Mouse (Mus musculus): ENCODE results near the gene Ranbp10. TPM values are rescaled to one million over a fixed set of nuclear protein-coding genes. Genes with fewer than 3 reads are reported as not detected.

Gene Ranbp10
- polyA plus RNA-seq, 1 experiment from 2014 or later, result 10.9 TPM

GRCm38 (mm10) chr8:105799091-105799812 is 27.9 kb downstream of the Ranbp10 start:
- TF ChIP-seq CTCF (IDR thresholded peaks at IDR 0.05) (peak; percentile 6; the same call in 1 of the 2 replicates), EP300 (IDR thresholded peaks at IDR 0.05) (peak; percentile 93)
- Histone ChIP-seq H3K9ac (replicated peaks; ENCODE audit: low read depth) (no peak overlapping the region), H3K4me2 (replicated peaks; ENCODE audit: low read depth, low read length) (no peak overlapping the region), H3K36me3 (ENCODE audit: insufficient read depth, low read length) (no peaks in the 10 kb centered on the region), H3K27me3 (replicated peaks; ENCODE audit: insufficient read depth, low read length) (no peaks in the 10 kb centered on the region), H3K4me1 (ENCODE audit: insufficient read depth, low read depth, low read length) (peaks cover 16% of the 10 kb centered on the region), H3K4me3 (ENCODE audit: low read depth, low read length) (no peak overlapping the region), H3K9me3 (ENCODE audit: low read length) (no peaks in the 10 kb centered on the region), H3K27ac (ENCODE audit: low read length) (peak overlapping the region; percentile 75)
- 14% methylated on average over 8 of the region's 8 CpGs for WGBS
- ATAC-seq (peak; percentile 84), DNase-seq (ENCODE audit: low spot score) (peak; percentile 92)

DNA sequence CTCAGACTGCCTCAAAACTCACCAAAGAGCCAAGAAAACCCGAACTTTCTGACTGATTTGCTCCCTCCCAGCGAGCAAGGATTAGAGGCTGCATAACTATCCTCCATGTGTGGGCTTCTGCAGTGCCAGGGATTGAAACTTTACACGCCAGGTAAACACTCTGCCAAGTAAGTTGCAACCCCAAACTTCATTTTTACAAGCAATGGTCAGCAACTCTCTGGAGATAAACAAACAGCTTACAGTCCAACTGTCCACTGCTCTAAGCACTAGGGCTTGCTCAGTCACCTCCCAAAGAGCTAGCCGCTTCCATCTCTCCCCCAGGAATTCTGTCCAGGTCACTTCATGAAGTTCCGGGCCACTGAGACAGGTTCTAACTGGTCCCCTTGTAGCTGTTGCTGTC is 28.7 kb downstream of the Ranbp10 start:
- Histone ChIP-seq H3K9me3 (ENCODE audit: low read length) (no peaks in the 10 kb centered on the region), H3K4me2 (replicated peaks; ENCODE audit: low read depth, low read length) (no peak overlapping the region), H3K27ac (ENCODE audit: low read length) (peak overlapping the region; percentile 75), H3K9ac (replicated peaks; ENCODE audit: low read depth) (no peak overlapping the region), H3K36me3 (ENCODE audit: insufficient read depth, low read length) (no peaks in the 10 kb centered on the region), H3K4me3 (ENCODE audit: low read depth, low read length) (no peak overlapping the region), H3K4me1 (ENCODE audit: insufficient read depth, low read depth, low read length) (peaks cover 16% of the 10 kb centered on the region), H3K27me3 (replicated peaks; ENCODE audit: insufficient read depth, low read length) (no peaks in the 10 kb centered on the region)
- DNase-seq (ENCODE audit: low spot score), result no peak
- no peak for ATAC-seq
- TF ChIP-seq EP300 (IDR thresholded peaks at IDR 0.05) (no peak), CTCF (IDR thresholded peaks at IDR 0.05) (no peak)
- 87% methylated on average over 5 of the region's 5 CpGs for WGBS

GRCm38 (mm10) chr8:105795785-105796184 is 31.4 kb downstream of the Ranbp10 start:
- H3K36me3 ChIP-seq (ENCODE audit: insufficient read depth, low read length), result no peaks in the 10 kb centered on the region
- DNase-seq (ENCODE audit: low spot score) (peak; percentile 82), ATAC-seq (peak; percentile 59)
- 59% methylated on average over 1 of the region's 1 CpGs for WGBS
- no peak overlapping the region for H3K4me3 ChIP-seq (ENCODE audit: low read depth, low read length)
- no peak overlapping the region for H3K4me2 ChIP-seq (replicated peaks; ENCODE audit: low read depth, low read length)
- H3K9me3 ChIP-seq (ENCODE audit: low read length), result no peaks in the 10 kb centered on the region
- peak overlapping the region; percentile 77 for H3K27ac ChIP-seq (ENCODE audit: low read length)
- no peak overlapping the region for H3K9ac ChIP-seq (replicated peaks; ENCODE audit: low read depth)
- no peaks in the 10 kb centered on the region for H3K27me3 ChIP-seq (replicated peaks; ENCODE audit: insufficient read depth, low read length)
- TF ChIP-seq EP300 (IDR thresholded peaks at IDR 0.05) (peak; percentile 93), CTCF (IDR thresholded peaks at IDR 0.05) (no peak)
- peaks cover 16% of the 10 kb centered on the region for H3K4me1 ChIP-seq (ENCODE audit: insufficient read depth, low read depth, low read length)

DNA sequence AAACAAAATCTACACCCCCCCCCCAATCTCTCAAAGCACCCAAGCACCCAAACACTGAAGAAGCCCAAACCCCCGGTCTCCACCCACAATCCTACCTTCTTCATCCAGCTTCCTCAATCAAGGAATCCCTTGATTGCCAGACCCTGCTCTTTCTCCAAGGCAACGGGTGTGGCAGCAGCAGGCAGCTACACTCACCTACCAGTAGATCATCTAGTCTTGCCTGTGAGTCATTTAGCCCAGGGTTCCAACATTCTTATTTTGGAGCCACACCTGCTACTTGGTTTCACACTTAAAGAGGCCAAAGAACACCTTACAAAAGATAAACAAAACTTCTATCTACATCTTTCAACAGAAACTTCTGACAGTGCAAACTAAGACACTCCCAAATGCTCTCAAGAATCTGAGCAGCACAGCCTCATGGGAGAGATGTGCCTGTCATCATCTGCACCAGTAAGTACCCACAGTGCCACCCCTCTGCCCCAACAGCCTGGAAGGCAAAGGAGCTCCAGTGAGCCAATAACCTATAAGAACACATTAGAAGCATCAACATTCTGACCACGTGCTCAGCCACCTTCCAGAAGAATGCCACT is 33.0 kb downstream of the Ranbp10 start:
- Histone ChIP-seq H3K27me3 (replicated peaks; ENCODE audit: insufficient read depth, low read length) (no peaks in the 10 kb centered on the region), H3K4me1 (ENCODE audit: insufficient read depth, low read depth, low read length) (peaks cover 12% of the 10 kb centered on the region; the same call in 1 of the 2 replicates), H3K36me3 (ENCODE audit: insufficient read depth, low read length) (no peaks in the 10 kb centered on the region), H3K4me3 (ENCODE audit: low read depth, low read length) (no peak overlapping the region), H3K9ac (replicated peaks; ENCODE audit: low read depth) (no peak overlapping the region), H3K4me2 (replicated peaks; ENCODE audit: low read depth, low read length) (no peak overlapping the region), H3K27ac (ENCODE audit: low read length) (peak overlapping the region; percentile 64), H3K9me3 (ENCODE audit: low read length) (no peaks in the 10 kb centered on the region)
- ATAC-seq (peak; percentile 83), DNase-seq (ENCODE audit: low spot score) (peak; percentile 85)
- peak; percentile 85 for TF ChIP-seq EP300 (IDR thresholded peaks at IDR 0.05)
- TF ChIP-seq CTCF (IDR thresholded peaks at IDR 0.05), result no peak
- 53% methylated on average over 3 of the region's 3 CpGs for WGBS

- peaks cover 5% of the 10 kb centered on the region; the same call in 1 of the 2 replicates for H3K4me1 ChIP-seq (ENCODE audit: insufficient read depth, low read depth, low read length)
- no peaks in the 10 kb centered on the region for H3K9me3 ChIP-seq (ENCODE audit: low read length)
- no peaks in the 10 kb centered on the region for H3K36me3 ChIP-seq (ENCODE audit: insufficient read depth, low read length)
- DNase-seq (ENCODE audit: low spot score), result no peak
- H3K4me3 ChIP-seq (ENCODE audit: low read depth, low read length), result no peak overlapping the region
- H3K9ac ChIP-seq (replicated peaks; ENCODE audit: low read depth), result no peak overlapping the region
- no peak for TF ChIP-seq EP300 (IDR thresholded peaks at IDR 0.05)
- TF ChIP-seq CTCF (IDR thresholded peaks at IDR 0.05), result no peak
- no peaks in the 10 kb centered on the region for H3K27me3 ChIP-seq (replicated peaks; ENCODE audit: insufficient read depth, low read length)
- H3K27ac ChIP-seq (ENCODE audit: low read length), result peak overlapping the region; percentile 54
- 100% methylated on average over 1 of the region's 1 CpGs for WGBS
- no peak overlapping the region for H3K4me2 ChIP-seq (replicated peaks; ENCODE audit: low read depth, low read length)
- ATAC-seq, result no peak
Measured at GRCm38 (mm10) chr8:105793331-105793730, 33.8 kb downstream of the Ranbp10 start.

DNA sequence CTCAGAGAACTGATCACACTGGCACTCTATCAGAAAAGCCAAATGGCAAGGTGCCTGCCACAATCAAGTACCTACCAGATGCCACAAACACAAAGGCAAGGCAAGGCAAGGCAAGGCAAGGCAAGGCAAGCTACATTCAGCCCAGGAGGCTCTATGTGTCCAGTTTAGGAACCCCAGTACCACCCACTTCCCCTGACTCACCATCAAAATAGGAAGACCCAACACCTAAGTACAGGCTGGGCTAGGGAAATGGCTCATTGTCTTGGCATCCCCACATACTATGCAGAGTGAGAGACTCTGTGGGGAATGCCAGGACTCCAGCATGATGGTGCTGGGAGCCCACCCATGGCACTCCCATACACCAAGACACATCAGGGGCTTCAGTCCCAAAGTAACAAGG is 37.5 kb downstream of the Ranbp10 start:
- DNase-seq (ENCODE audit: low spot score), result no peak
- ATAC-seq, result no peak
- Histone ChIP-seq H3K9ac (replicated peaks; ENCODE audit: low read depth) (no peak overlapping the region), H3K27ac (ENCODE audit: low read length) (no peak overlapping the region), H3K4me3 (ENCODE audit: low read depth, low read length) (no peak overlapping the region), H3K9me3 (ENCODE audit: low read length) (no peaks in the 10 kb centered on the region), H3K4me1 (ENCODE audit: insufficient read depth, low read depth, low read length) (no peaks in the 10 kb centered on the region), H3K4me2 (replicated peaks; ENCODE audit: low read depth, low read length) (no peak overlapping the region), H3K36me3 (ENCODE audit: insufficient read depth, low read length) (no peaks in the 10 kb centered on the region), H3K27me3 (replicated peaks; ENCODE audit: insufficient read depth, low read length) (no peaks in the 10 kb centered on the region)
- TF ChIP-seq CTCF (IDR thresholded peaks at IDR 0.05) (no peak), EP300 (IDR thresholded peaks at IDR 0.05) (no peak)
